Mouse (Mus musculus): Measurements from ENCODE around the gene Cabp4. TPM values are rescaled to one million over a fixed set of nuclear protein-coding genes. Genes with fewer than 3 reads are reported as not detected.
"Not testable (repeated sequence)": the region's sequence is repeated elsewhere in the genome, so short reads cannot be mapped to it uniquely, and the experiment has no call there.

Cabp4 gene
- total RNA-seq, 2 experiments from 2014 or later = not detected

GRCm38 (mm10) chr19:4122411-4123370 lies 21.1 kb downstream of the Cabp4 start:
- DNase-seq = no peak

GRCm38 (mm10) chr19:4121896-4122295 lies 21.9 kb downstream of the Cabp4 start:
- DNase-seq = not testable (repeated sequence)

GRCm38 (mm10) chr19:4121097-4121805 lies 22.6 kb downstream of the Cabp4 start:
- DNase-seq = peak; percentile 99

GRCm38 (mm10) chr19:4120496-4120895 lies 23.3 kb downstream of the Cabp4 start:
- no peak for DNase-seq

GRCm38 (mm10) chr19:4119716-4120487 lies 23.9 kb downstream of the Cabp4 start:
- DNase-seq = no peak

GRCm38 (mm10) chr19:4118350-4118749 lies 25.5 kb downstream of the Cabp4 start:
- no peak for DNase-seq

GRCm38 (mm10) chr19:4117006-4117405 lies 26.8 kb downstream of the Cabp4 start:
- no peak for DNase-seq

- no peak for DNase-seq
Measured at GRCm38 (mm10) chr19:4115816-4116215, 28.0 kb downstream of the Cabp4 start.

- DNase-seq = no peak
Measured at GRCm38 (mm10) chr19:4115144-4115543, 28.7 kb downstream of the Cabp4 start.

GRCm38 (mm10) chr19:4114551-4114950 lies 29.3 kb downstream of the Cabp4 start:
- no peak for DNase-seq

GRCm38 (mm10) chr19:4113806-4114230 lies 30.0 kb downstream of the Cabp4 start:
- DNase-seq = no peak

- DNase-seq = peak; percentile 85
Measured at GRCm38 (mm10) chr19:4113186-4113805, 30.5 kb downstream of the Cabp4 start.

GRCm38 (mm10) chr19:4112063-4112960 lies 31.5 kb downstream of the Cabp4 start:
- DNase-seq = no peak

- DNase-seq = no peak
Measured at GRCm38 (mm10) chr19:4108535-4108934, 35.3 kb downstream of the Cabp4 start.

GRCm38 (mm10) chr19:4106654-4107053 lies 37.2 kb downstream of the Cabp4 start:
- no peak for DNase-seq

GRCm38 (mm10) chr19:4104675-4105194 lies 39.1 kb downstream of the Cabp4 start:
- no peak for DNase-seq

GRCm38 (mm10) chr19:4103792-4104191 lies 40.0 kb downstream of the Cabp4 start:
- DNase-seq = no peak

GRCm38 (mm10) chr19:4103294-4103693 lies 40.5 kb downstream of the Cabp4 start:
- no peak for DNase-seq

- no peak for DNase-seq
Measured at GRCm38 (mm10) chr19:4102626-4103025, 41.2 kb downstream of the Cabp4 start.

- DNase-seq = no peak
Measured at GRCm38 (mm10) chr19:4102049-4102448, 41.8 kb downstream of the Cabp4 start.

GRCm38 (mm10) chr19:4101466-4101865 lies 42.4 kb downstream of the Cabp4 start:
- no peak for DNase-seq
